Mouse (Mus musculus): Measurements from ENCODE around the gene Col5a3.

DNA sequence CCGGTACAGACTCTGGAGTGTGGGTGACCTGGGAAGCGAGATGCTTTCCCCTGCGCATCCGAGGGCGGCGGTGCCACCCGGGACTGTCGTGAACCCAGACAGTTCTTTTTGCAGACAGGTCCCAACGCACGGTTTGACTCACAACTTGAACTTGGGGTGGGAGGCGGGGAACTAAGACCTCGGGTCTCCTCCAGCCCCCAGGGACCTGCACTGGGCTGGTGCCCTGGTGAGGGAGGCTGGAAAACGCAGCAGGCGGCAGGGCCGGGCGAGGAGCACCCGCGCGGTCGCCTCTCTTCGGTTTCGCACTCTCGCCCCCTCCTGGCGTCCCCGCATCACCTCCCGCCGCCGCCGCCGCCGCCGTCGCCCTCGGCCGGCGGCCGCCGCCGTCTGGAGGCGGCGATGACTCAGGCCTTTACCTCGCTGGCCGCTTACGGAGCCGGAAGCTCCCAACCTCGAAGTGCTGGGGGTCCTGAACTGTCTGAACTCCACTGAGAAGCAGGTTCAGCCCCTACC, 87.2 kb downstream of the Col5a3 start:
- TF ChIP-seq CTCF (IDR thresholded peaks at IDR 0.05; ENCODE audit: extremely low read depth, insufficient read depth, low read length) (no peak), POLR2A (IDR thresholded peaks at IDR 0.05; ENCODE audit: extremely low read depth, insufficient read depth, low read length) (no peak)
